Mouse (Mus musculus): ENCODE results near the gene Obp2b.
"Not testable (repeated sequence)": the region's sequence is repeated elsewhere in the genome, so short reads cannot be mapped to it uniquely, and the experiment has no call there.

The Obp2b gene

GRCm38 (mm10) chr2:25736709-25737108 is at the start of gene Obp2b:
Gene Obp2b, plus strand, starts transcription at chr2:25737009.
- not testable (repeated sequence) for DNase-seq (ENCODE audit: low read depth, low spot score)

- peak; percentile 45 for DNase-seq (ENCODE audit: low read depth, low spot score)
These were observed 42.2 kb upstream of the Obp2b start for GRCm38 (mm10) chr2:25694605-25695004.

GRCm38 (mm10) chr2:25696951-25697350 is 39.9 kb upstream of the Obp2b start:
- no peak for DNase-seq (ENCODE audit: low read depth, low spot score)

- no peak for DNase-seq (ENCODE audit: low read depth, low spot score)
These were observed 38.1 kb upstream of the Obp2b start for GRCm38 (mm10) chr2:25698696-25699095.

GRCm38 (mm10) chr2:25699743-25700142 is 37.1 kb upstream of the Obp2b start, which contains the start of gene Obp2a:
Gene Obp2a, plus strand, starts transcription at chr2:25700043.
- not testable (repeated sequence) for DNase-seq (ENCODE audit: low read depth, low spot score)

GRCm38 (mm10) chr2:25701001-25701400 is 35.8 kb upstream of the Obp2b start:
- no peak for DNase-seq (ENCODE audit: low read depth, low spot score)

- no peak for DNase-seq (ENCODE audit: low read depth, low spot score)
These were observed 33.1 kb upstream of the Obp2b start for GRCm38 (mm10) chr2:25703706-25704105.

- DNase-seq (ENCODE audit: low read depth, low spot score) = peak; percentile 80
These were observed 29.9 kb upstream of the Obp2b start, which contains the start of gene Bmyc for GRCm38 (mm10) chr2:25706643-25707481. Gene Bmyc, plus strand, starts transcription at chr2:25706739.

GRCm38 (mm10) chr2:25708121-25708520 is 28.7 kb upstream of the Obp2b start:
- peak; percentile 33 for DNase-seq (ENCODE audit: low read depth, low spot score)

GRCm38 (mm10) chr2:25709056-25709455 is 27.8 kb upstream of the Obp2b start:
- DNase-seq (ENCODE audit: low read depth, low spot score) = not testable (repeated sequence)

- not testable (repeated sequence) for DNase-seq (ENCODE audit: low read depth, low spot score)
These were observed 27.0 kb upstream of the Obp2b start for GRCm38 (mm10) chr2:25709791-25710190.

- DNase-seq (ENCODE audit: low read depth, low spot score) = not testable (repeated sequence)
These were observed 25.2 kb upstream of the Obp2b start for GRCm38 (mm10) chr2:25711641-25712040.

- DNase-seq (ENCODE audit: low read depth, low spot score) = no peak
These were observed 19.6 kb upstream of the Obp2b start for GRCm38 (mm10) chr2:25717222-25717621.

- no peak for DNase-seq (ENCODE audit: low read depth, low spot score)
These were observed 3.4 kb upstream of the Obp2b start for GRCm38 (mm10) chr2:25733199-25733930.

GRCm38 (mm10) chr2:25741671-25742070 is 4.9 kb downstream of the Obp2b start:
- peak; percentile 13 for DNase-seq (ENCODE audit: low read depth, low spot score)

GRCm38 (mm10) chr2:25754201-25754600 is 17.4 kb downstream of the Obp2b start:
- no peak for DNase-seq (ENCODE audit: low read depth, low spot score)

GRCm38 (mm10) chr2:25758064-25758625 is 21.3 kb downstream of the Obp2b start:
- DNase-seq (ENCODE audit: low read depth, low spot score) = no peak

GRCm38 (mm10) chr2:25765269-25765668 is 28.5 kb downstream of the Obp2b start, which contains the start of gene Lcn3:
Gene Lcn3, plus strand, starts transcription at chr2:25765569.
- no peak for DNase-seq (ENCODE audit: low read depth, low spot score)

- no peak for DNase-seq (ENCODE audit: low read depth, low spot score)
These were observed 31.0 kb downstream of the Obp2b start for GRCm38 (mm10) chr2:25767764-25768163.

- DNase-seq (ENCODE audit: low read depth, low spot score) = no peak
These were observed 36.7 kb downstream of the Obp2b start for GRCm38 (mm10) chr2:25773507-25773906.

- no peak for DNase-seq (ENCODE audit: low read depth, low spot score)
These were observed 37.8 kb downstream of the Obp2b start for GRCm38 (mm10) chr2:25774640-25775039.

- no peak for DNase-seq (ENCODE audit: low read depth, low spot score)
These were observed 39.2 kb downstream of the Obp2b start for GRCm38 (mm10) chr2:25775991-25776390.

All from CD4-positive helper T cell, adult 2 months (primary cell).